Mouse (Mus musculus) lung, postnatal 0 days (tissue): ENCODE results near the gene Ddx10. TPM values are rescaled to one million over a fixed set of nuclear protein-coding genes. Genes with fewer than 3 reads are reported as not detected.

ENCODE experiments used
- ATAC-seq: fragments of 200-750 bp; cut with Nextera tagmentation; 2 replicates; pipeline ENCODE4 v1.8.0; 2017; ENCODE audit warnings: moderate library complexity
- DNase-seq: peaks from one replicate; pipeline ENCODE4 v3.0.0-alpha.2; 2016; ENCODE audit warnings: low spot score
- H3K27ac ChIP-seq: fragments of 300-500 bp; sonication (generic); 2 replicates; pipeline ENCODE4 v1.5.1; 2014; ENCODE audit warnings: antibody characterized with exemption, mild to moderate bottlenecking, low read length, mixed read lengths
- H3K27me3 ChIP-seq: fragments of 300-500 bp; sonication (generic); replicated peaks from 2 replicates; pipeline ENCODE4 v1.6.1; 2014; ENCODE audit warnings: low read length, mixed read lengths; ENCODE audit not compliant: insufficient read depth
- H3K36me3 ChIP-seq: fragments of 300-500 bp; sonication (generic); 2 replicates; pipeline ENCODE4 v1.6.1; 2014; ENCODE audit warnings: low read length, mixed read lengths; ENCODE audit not compliant: insufficient read depth
- H3K4me1 ChIP-seq: fragments of 300-500 bp; sonication (generic); 2 replicates; pipeline ENCODE4 v1.6.1; 2014; ENCODE audit warnings: antibody characterized with exemption, low read depth, low read length, mixed read lengths; ENCODE audit not compliant: insufficient read depth
- H3K4me2 ChIP-seq: fragments of 300-500 bp; sonication (generic); replicated peaks from 2 replicates; pipeline ENCODE4 v1.6.1; 2014; ENCODE audit warnings: low read depth, mild to moderate bottlenecking, low read length, moderate library complexity, mixed read lengths
- H3K4me3 ChIP-seq: fragments of 300-500 bp; sonication (generic); 2 replicates; pipeline ENCODE4 v1.5.1; 2014; ENCODE audit warnings: low read depth, low read length
- H3K9ac ChIP-seq: fragments of 300-500 bp; sonication (generic); replicated peaks from 2 replicates; pipeline ENCODE4 v1.6.1; 2014; ENCODE audit warnings: low read depth, mild to moderate bottlenecking
- H3K9me3 ChIP-seq: fragments of 300-500 bp; sonication (generic); 2 replicates; pipeline ENCODE4 v1.6.1; 2016; ENCODE audit warnings: low read length, mixed read lengths
- CTCF ChIP-seq: IDR thresholded peaks from 2 replicates; pipeline ENCODE4 v1.5.1; 2016; ENCODE audit warnings: antibody characterized with exemption, mild to moderate bottlenecking
- EP300 ChIP-seq: IDR thresholded peaks from 2 replicates; pipeline ENCODE4 v1.6.1; 2016; ENCODE audit warnings: antibody characterized with exemption, mild to moderate bottlenecking, control low read depth
- WGBS: fragments of 180-500 bp; shearing (Covaris S2); extraction: QIAGEN DNeasy Blood & Tissue Kit; methylation state at CpG from one replicate; pipeline ENCODE4 v1.1.7; 2014; 5-methylcytosine and 5-hydroxymethylcytosine counted together
- polyA plus RNA-seq: library from polyadenylated mRNA; unstranded; fragments of >200 nt; fragmentation: Nextera tagmentation; extraction: Ambion mirVana; gene quantifications from 2 replicates; pipeline ENCODE4 v1.2.1, GENCODE M21; 2015

The Ddx10 gene
- polyA plus RNA-seq, 1 experiment from 2014 or later, result 14.2 TPM

GRCm38 (mm10) chr9:53272207-53272606, 24.4 kb upstream of the Ddx10 start:
- Histone ChIP-seq H3K9ac (no peak overlapping the region), H3K27me3 (no peaks in the 10 kb centered on the region), H3K27ac (no peak overlapping the region), H3K36me3 (no peaks in the 10 kb centered on the region), H3K4me3 (no peak overlapping the region), H3K4me1 (peaks cover 6% of the 10 kb centered on the region; the same call in 1 of the 2 replicates), H3K4me2 (no peak overlapping the region), H3K9me3 (no peaks in the 10 kb centered on the region)
- TF ChIP-seq CTCF, result no peak
- TF ChIP-seq EP300, result no peak
- ATAC-seq (no peak), DNase-seq (no peak)
- 40% methylated on average over 5 of the region's 5 CpGs for WGBS

- DNase-seq (no peak), ATAC-seq (no peak)
- Histone ChIP-seq H3K9me3 (no peaks in the 10 kb centered on the region), H3K4me1 (peaks cover 6% of the 10 kb centered on the region; the same call in 1 of the 2 replicates), H3K27me3 (no peaks in the 10 kb centered on the region), H3K36me3 (no peaks in the 10 kb centered on the region), H3K4me3 (no peak overlapping the region), H3K9ac (no peak overlapping the region), H3K27ac (no peak overlapping the region), H3K4me2 (no peak overlapping the region)
- TF ChIP-seq CTCF (no peak), EP300 (no peak)
- 50% methylated on average over 5 of the region's 5 CpGs for WGBS
Measured at GRCm38 (mm10) chr9:53271281-53272022, 23.6 kb upstream of the Ddx10 start.

- Histone ChIP-seq H3K9me3 (no peaks in the 10 kb centered on the region), H3K9ac (no peak overlapping the region), H3K27ac (no peak overlapping the region), H3K36me3 (no peaks in the 10 kb centered on the region), H3K27me3 (no peaks in the 10 kb centered on the region), H3K4me2 (no peak overlapping the region), H3K4me3 (no peak overlapping the region), H3K4me1 (peaks cover 8% of the 10 kb centered on the region; the same call in 1 of the 2 replicates)
- ATAC-seq (no peak), DNase-seq (no peak)
- WGBS, result 64% methylated on average over 5 of the region's 5 CpGs
- no peak for TF ChIP-seq EP300
- no peak for TF ChIP-seq CTCF
Measured at GRCm38 (mm10) chr9:53269466-53269755, 21.6 kb upstream of the Ddx10 start.

- Histone ChIP-seq H3K4me1 (peaks cover 11% of the 10 kb centered on the region; the same call in 1 of the 2 replicates), H3K9me3 (no peaks in the 10 kb centered on the region), H3K27me3 (no peaks in the 10 kb centered on the region), H3K36me3 (no peaks in the 10 kb centered on the region), H3K9ac (no peak overlapping the region), H3K4me3 (no peak overlapping the region), H3K27ac (no peak overlapping the region), H3K4me2 (no peak overlapping the region)
- DNase-seq (peak; percentile 79), ATAC-seq (peak; percentile 68)
- WGBS, result 52% methylated on average over 5 of the region's 5 CpGs
- TF ChIP-seq EP300 (no peak), CTCF (peak; percentile 76)
Measured at GRCm38 (mm10) chr9:53268731-53269465, 21.0 kb upstream of the Ddx10 start.

- no peak overlapping the region for H3K4me3 ChIP-seq
- H3K9me3 ChIP-seq, result no peaks in the 10 kb centered on the region
- H3K4me1 ChIP-seq, result peaks cover 11% of the 10 kb centered on the region; the same call in 1 of the 2 replicates
- H3K4me2 ChIP-seq, result no peak overlapping the region
- TF ChIP-seq EP300, result no peak
- TF ChIP-seq CTCF, result no peak
- DNase-seq (peak; percentile 50), ATAC-seq (peak; percentile 16)
- WGBS, result 41% methylated on average over 5 of the region's 5 CpGs
- no peak overlapping the region for H3K27ac ChIP-seq
- no peaks in the 10 kb centered on the region for H3K27me3 ChIP-seq
- no peak overlapping the region for H3K9ac ChIP-seq
- H3K36me3 ChIP-seq, result no peaks in the 10 kb centered on the region
Measured at GRCm38 (mm10) chr9:53268036-53268435, 20.2 kb upstream of the Ddx10 start.

- H3K36me3 ChIP-seq, result no peaks in the 10 kb centered on the region
- no peak for ATAC-seq
- H3K4me2 ChIP-seq, result no peak overlapping the region
- no peak for TF ChIP-seq EP300
- H3K4me3 ChIP-seq, result no peak overlapping the region
- no peaks in the 10 kb centered on the region for H3K9me3 ChIP-seq
- H3K9ac ChIP-seq, result no peak overlapping the region
- no peak for DNase-seq
- 63% methylated on average over 2 of the region's 2 CpGs for WGBS
- H3K4me1 ChIP-seq, result 0 out of 2 replicates have a peak, but pooled peaks cover 5% of the 10 kb centered on the region
- H3K27me3 ChIP-seq, result no peaks in the 10 kb centered on the region
- no peak overlapping the region for H3K27ac ChIP-seq
Measured at GRCm38 (mm10) chr9:53265589-53265988, 17.7 kb upstream of the Ddx10 start.
